Mouse (Mus musculus): ENCODE measurements at regions not wholly inside any gene's neighbourhood (a gene's known extent, or its start where the extent isn't known, plus 50 kb on each side); places are given as distances from the start of the nearest gene placed in this dataset.

DNA sequence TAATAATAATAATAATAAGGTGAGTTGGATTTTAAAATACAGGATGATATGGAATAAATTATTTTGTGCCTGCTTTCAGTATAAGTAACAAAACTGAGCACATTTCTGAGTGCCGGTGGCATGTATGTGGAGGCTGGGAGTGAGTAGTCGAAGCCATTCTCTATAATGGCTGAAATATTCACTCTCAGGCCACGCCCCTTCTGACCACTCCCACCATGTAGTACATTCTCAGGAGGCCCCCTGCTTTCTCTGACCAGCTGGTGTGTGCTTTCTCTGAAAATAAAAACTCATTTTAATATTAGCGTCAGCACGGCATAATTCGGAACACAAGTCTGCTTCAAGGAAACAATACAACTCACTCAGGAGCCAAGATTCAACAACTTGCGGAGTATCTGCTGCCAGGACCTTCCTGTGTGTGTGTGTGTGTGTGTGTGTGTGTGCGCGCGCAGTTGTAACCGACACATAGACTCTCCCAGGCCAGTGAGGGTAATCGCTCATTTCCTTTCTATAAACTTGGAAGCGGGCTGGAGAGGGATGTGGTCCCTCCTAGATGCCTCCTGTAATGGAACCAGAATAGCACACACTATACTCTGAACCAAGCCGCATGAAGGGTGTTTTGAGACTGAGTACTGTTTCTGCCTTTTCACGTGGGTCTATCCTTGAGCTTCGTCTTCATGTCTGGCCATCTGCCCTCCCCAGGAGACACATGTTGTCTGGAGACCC, 67.9 kb upstream of the Sesn3 start:
- intact Hi-C loops (cut with DNase I): no loop called here
- no peak for DNase-seq

DNA sequence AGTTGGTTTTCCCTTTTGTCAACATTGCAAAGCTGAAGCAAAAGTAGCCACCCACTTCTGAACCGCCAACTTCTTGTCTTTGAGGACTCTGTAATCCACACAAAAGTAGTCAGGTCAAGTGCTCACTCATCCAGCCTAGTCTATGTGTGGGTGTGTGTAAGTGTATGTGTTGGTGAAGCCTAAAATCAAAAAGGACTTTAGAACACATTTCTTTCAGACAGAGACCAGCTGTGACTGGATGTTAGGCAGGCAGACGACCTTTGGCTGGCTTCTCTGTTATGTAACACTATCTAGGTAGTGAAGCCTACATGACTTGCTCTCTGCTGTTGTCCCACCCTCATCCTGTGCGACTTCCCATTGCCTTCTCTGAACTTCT, 67.3 kb upstream of the Sesn3 start:
- intact Hi-C loops (cut with DNase I): no loop called here
- DNase-seq: no peak

DNA sequence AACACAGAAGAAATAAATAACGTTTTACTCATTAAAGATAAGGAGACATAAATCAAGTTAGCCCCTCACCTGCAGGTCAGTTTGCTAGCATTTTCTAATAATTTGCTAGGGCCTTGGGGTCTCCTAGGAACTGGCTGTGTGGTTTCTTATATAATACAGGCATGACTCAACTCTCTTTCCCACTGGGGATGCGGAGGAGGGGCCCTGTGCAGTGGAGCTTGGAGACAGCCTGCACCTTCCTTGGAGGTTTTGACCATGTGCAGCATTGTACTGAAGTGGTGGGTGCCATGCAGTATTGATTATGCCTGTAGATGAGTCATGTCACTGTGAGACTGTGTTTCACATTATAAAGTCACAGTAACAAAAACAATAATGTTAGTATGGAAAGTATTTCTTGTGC, 61.6 kb upstream of the Sesn3 start:
- intact Hi-C loops (cut with DNase I): no loop called here
- DNase-seq: no peak

DNA sequence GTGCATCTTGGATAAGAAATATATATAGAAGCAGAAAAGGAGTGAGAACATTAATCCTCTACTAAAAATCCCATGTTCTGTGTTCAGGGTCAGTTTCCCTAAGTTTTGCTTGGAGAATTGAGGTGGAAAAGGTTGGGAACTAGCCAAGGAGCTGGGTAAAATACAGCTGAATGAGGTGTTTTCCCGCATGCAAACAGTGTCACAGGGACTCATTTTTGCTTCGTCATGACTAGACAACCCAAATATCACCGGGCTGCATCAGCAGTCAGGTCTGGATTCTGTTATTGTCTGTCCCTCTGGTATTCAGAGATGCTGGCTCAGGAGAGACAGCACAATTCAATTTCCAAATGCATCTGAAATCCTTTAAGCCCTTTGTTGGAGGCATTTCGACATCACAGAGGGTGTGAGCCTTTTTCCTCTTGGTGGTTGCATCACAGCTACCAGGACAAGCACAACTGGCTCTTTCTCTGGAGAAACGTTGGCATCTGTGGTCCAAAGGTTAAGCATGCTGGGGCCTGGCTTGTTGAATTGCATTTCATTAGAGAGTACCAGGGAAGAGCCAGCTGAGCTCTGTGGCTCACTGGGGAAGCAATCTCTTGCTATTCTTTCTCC, 59.6 kb upstream of the Sesn3 start:
- DNase-seq: no peak
- intact Hi-C loops (cut with DNase I): no loop called here

DNA sequence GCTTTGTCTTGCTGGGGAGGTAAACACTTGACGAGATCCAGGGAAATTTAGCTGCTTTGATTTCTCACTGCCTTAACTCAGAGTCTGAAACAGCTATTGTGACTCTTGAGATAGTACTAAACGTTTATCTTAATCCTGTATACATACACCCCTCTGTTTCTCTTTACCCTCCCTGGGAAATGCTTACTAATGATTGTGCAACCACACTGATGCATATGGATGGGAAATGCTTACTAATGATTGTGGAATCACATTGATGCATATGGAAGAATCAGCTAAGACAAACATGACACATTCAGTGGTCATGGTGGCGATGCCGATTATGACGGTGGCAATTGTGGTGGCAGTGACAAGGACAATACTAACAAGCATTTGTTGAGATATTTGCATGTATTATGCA, 58.9 kb upstream of the Sesn3 start:
- DNase-seq: no peak

DNA sequence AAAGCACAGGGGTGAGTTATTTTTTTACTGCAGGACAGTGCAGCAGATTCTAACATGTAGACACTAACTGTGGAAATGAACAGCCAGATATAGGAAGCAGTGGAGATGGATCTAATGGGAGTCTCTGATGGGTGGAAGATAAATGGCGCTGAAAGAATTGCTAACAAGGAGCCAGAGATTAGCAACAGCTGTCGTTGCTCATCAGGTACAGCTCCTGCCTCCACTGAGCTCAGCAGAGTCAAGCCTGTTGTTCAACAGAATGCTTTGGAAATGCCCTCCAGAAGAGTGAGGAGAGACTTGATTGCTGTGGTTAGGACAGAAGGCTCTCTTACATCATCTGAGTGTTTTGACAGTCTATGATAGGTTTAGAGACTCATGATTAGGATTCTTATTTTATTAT, 51.9 kb upstream of the Sesn3 start:
- DNase-seq: no peak
- intact Hi-C loops (cut with DNase I): no loop called here

More for the DNA sequence above, 58.9 kb upstream of the Sesn3 start:
- intact Hi-C loops (cut with DNase I): no loop called here
